Mouse (Mus musculus) cerebellum, adult 2 months (tissue): ENCODE data around the gene Proser1.

Experiments used
- CTCF ChIP-seq: fragments of 200-500 bp; IDR thresholded peaks from 2 replicates; pipeline ENCODE4 v1.5.1; 2011; ENCODE audit warnings: low read depth, mild to moderate bottlenecking, control low read depth, low read length, moderate library complexity, borderline replicate concordance; ENCODE audit not compliant: insufficient read depth
- POLR2A ChIP-seq: fragments of 200-500 bp; IDR thresholded peaks from 2 replicates; pipeline ENCODE4 v1.6.1; 2011; ENCODE audit warnings: low read length, control low read depth, borderline replicate concordance; ENCODE audit not compliant: insufficient read depth

- no peak for TF ChIP-seq CTCF
- no peak for TF ChIP-seq POLR2A
Measured at GRCm38 (mm10) chr3:53453346-53453745, 10.1 kb upstream of the Proser1 start.
